Mouse (Mus musculus): ENCODE measurements around the gene Lhx1. TPM values are rescaled to one million over a fixed set of nuclear protein-coding genes. Genes with fewer than 3 reads are reported as not detected.

Lhx1 gene
- polyA plus RNA-seq, 1 experiment from 2014 or later = 0.11 TPM

GRCm38 (mm10) chr11:84565224-84565623 lies 39.9 kb upstream of the Lhx1 start:
- H3K27me3 ChIP-seq (replicated peaks; ENCODE audit: control insufficient read depth, insufficient read depth, low read length) = peaks cover 6% of the 10 kb centered on the region; the same call in 1 of the 2 replicates
- DNase-seq (ENCODE audit: low spot score) = no peak
- ATAC-seq (ENCODE audit: low read depth) = no peak
- H3K9me3 ChIP-seq (ENCODE audit: control insufficient read depth, low read length) = no peaks in the 10 kb centered on the region
- no peak overlapping the region for H3K9ac ChIP-seq (ENCODE audit: low read depth, low read length)
- H3K4me3 ChIP-seq (ENCODE audit: low read depth, low read length) = no peak overlapping the region
- WGBS = 93% methylated on average over 3 of the region's 3 CpGs
- no peaks in the 10 kb centered on the region for H3K36me3 ChIP-seq (ENCODE audit: control insufficient read depth, insufficient read depth, low read length)
- H3K4me2 ChIP-seq (ENCODE audit: low read depth, low read length) = no peak overlapping the region
- no peak overlapping the region for H3K27ac ChIP-seq (replicated peaks; ENCODE audit: low read depth, low read length)
- H3K4me1 ChIP-seq (ENCODE audit: control insufficient read depth, insufficient read depth, low read length) = peaks cover 5% of the 10 kb centered on the region; the same call in 1 of the 2 replicates

- DNase-seq (ENCODE audit: low spot score) = no peak
- no peak for ATAC-seq (ENCODE audit: low read depth)
- Histone ChIP-seq H3K9ac (ENCODE audit: low read depth, low read length) (no peak overlapping the region), H3K27me3 (replicated peaks; ENCODE audit: control insufficient read depth, insufficient read depth, low read length) (no peaks in the 10 kb centered on the region; the same call in 1 of the 2 replicates), H3K27ac (replicated peaks; ENCODE audit: low read depth, low read length) (no peak overlapping the region), H3K36me3 (ENCODE audit: control insufficient read depth, insufficient read depth, low read length) (no peaks in the 10 kb centered on the region), H3K4me3 (ENCODE audit: low read depth, low read length) (no peak overlapping the region), H3K4me2 (ENCODE audit: low read depth, low read length) (no peak overlapping the region), H3K4me1 (ENCODE audit: control insufficient read depth, insufficient read depth, low read length) (peaks cover 5% of the 10 kb centered on the region; the same call in 1 of the 2 replicates), H3K9me3 (ENCODE audit: control insufficient read depth, low read length) (no peaks in the 10 kb centered on the region)
- 44% methylated on average over 7 of the region's 7 CpGs for WGBS
These were observed 38.0 kb upstream of the Lhx1 start for GRCm38 (mm10) chr11:84563360-84563759.

DNA sequence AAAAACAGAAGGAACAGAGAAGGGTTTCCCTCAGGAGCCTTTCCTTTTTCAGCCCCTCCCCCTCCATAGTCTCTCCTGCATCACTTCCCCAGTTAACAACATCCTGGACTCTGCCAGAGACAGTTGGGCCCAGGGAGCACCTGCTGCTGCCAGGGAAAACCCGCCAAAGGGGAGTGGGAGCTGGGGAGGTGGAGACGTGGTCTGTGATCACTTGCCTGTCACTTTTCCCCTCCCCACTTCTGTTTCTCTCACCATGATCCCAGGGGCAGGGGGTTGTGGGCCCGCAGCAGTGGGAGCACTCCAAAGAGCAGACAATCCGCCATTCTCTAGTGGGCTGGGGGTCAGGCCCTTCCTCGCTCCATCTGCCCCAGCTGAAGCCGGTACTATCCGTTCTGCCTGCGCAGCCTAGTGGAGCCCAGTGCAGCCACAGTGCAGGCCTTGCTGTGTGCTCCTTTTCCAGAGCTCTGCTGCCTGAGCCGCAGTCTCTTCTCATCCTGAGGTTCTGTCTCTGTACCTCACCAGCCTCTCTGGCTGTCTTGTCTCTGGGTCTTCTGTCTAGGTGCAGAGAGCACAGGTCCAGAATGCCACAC lies 37.5 kb upstream of the Lhx1 start:
- ATAC-seq (ENCODE audit: low read depth) (no peak), DNase-seq (ENCODE audit: low spot score) (no peak)
- Histone ChIP-seq H3K9me3 (ENCODE audit: control insufficient read depth, low read length) (no peaks in the 10 kb centered on the region), H3K9ac (ENCODE audit: low read depth, low read length) (no peak overlapping the region), H3K27ac (replicated peaks; ENCODE audit: low read depth, low read length) (no peak overlapping the region), H3K27me3 (replicated peaks; ENCODE audit: control insufficient read depth, insufficient read depth, low read length) (no peaks in the 10 kb centered on the region; the same call in 1 of the 2 replicates), H3K36me3 (ENCODE audit: control insufficient read depth, insufficient read depth, low read length) (no peaks in the 10 kb centered on the region), H3K4me3 (ENCODE audit: low read depth, low read length) (no peak overlapping the region), H3K4me2 (ENCODE audit: low read depth, low read length) (no peak overlapping the region), H3K4me1 (ENCODE audit: control insufficient read depth, insufficient read depth, low read length) (peaks cover 5% of the 10 kb centered on the region; the same call in 1 of the 2 replicates)
- 14% methylated on average over 9 of the region's 9 CpGs for WGBS

- no peak overlapping the region; the same call in 1 of the 2 replicates for H3K9ac ChIP-seq (ENCODE audit: low read depth, low read length)
- ATAC-seq (ENCODE audit: low read depth) (no peak), DNase-seq (ENCODE audit: low spot score) (peak; percentile 61)
- H3K9me3 ChIP-seq (ENCODE audit: control insufficient read depth, low read length) = no peaks in the 10 kb centered on the region
- peaks cover 5% of the 10 kb centered on the region; the same call in 1 of the 2 replicates for H3K4me1 ChIP-seq (ENCODE audit: control insufficient read depth, insufficient read depth, low read length)
- no peaks in the 10 kb centered on the region for H3K27me3 ChIP-seq (replicated peaks; ENCODE audit: control insufficient read depth, insufficient read depth, low read length)
- H3K36me3 ChIP-seq (ENCODE audit: control insufficient read depth, insufficient read depth, low read length) = no peaks in the 10 kb centered on the region
- WGBS = 67% methylated on average over 3 of the region's 5 CpGs
- no peak overlapping the region for H3K27ac ChIP-seq (replicated peaks; ENCODE audit: low read depth, low read length)
- H3K4me2 ChIP-seq (ENCODE audit: low read depth, low read length) = no peak overlapping the region
- no peak overlapping the region for H3K4me3 ChIP-seq (ENCODE audit: low read depth, low read length)
These were observed 36.2 kb upstream of the Lhx1 start for GRCm38 (mm10) chr11:84561546-84561945.

DNA sequence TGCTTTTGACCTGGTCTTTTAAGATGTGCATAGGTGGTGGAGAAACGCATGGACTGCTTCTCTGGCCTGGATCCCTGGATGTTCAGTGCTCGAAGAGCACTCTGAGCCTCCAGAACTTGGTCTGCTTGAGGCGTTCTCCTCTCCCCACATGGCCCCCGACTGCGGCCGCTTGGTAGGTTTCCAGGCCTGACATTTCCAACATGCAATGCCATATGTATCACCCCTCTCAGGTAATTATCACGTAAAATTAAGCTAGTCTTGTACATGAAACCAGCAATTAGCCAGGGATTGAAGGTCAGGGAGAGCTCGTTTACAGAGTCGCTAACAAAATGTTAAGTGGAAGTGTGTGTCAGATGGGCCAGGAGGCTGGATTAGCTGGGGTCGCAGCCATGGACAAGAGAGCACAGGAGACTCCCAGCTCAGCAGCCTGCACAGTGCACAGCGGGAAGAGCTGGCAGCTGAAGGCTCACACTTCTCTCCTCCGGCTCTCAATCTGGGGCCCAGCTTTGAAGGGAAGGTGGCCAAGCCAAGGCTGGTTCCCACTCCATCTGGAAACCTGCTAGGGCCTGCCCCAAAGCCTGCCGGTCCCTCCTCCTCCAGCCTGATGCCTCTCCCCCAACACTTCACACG lies 28.6 kb upstream of the Lhx1 start:
- Histone ChIP-seq H3K4me2 (ENCODE audit: low read depth, low read length) (no peak overlapping the region), H3K27me3 (replicated peaks; ENCODE audit: control insufficient read depth, insufficient read depth, low read length) (no peaks in the 10 kb centered on the region), H3K27ac (replicated peaks; ENCODE audit: low read depth, low read length) (no peak overlapping the region), H3K36me3 (ENCODE audit: control insufficient read depth, insufficient read depth, low read length) (no peaks in the 10 kb centered on the region), H3K4me1 (ENCODE audit: control insufficient read depth, insufficient read depth, low read length) (no peaks in the 10 kb centered on the region), H3K4me3 (ENCODE audit: low read depth, low read length) (no peak overlapping the region), H3K9me3 (ENCODE audit: control insufficient read depth, low read length) (no peaks in the 10 kb centered on the region), H3K9ac (ENCODE audit: low read depth, low read length) (no peak overlapping the region)
- ATAC-seq (ENCODE audit: low read depth) = no peak
- no peak for DNase-seq (ENCODE audit: low spot score)
- 71% methylated on average over 14 of the region's 14 CpGs for WGBS

DNA sequence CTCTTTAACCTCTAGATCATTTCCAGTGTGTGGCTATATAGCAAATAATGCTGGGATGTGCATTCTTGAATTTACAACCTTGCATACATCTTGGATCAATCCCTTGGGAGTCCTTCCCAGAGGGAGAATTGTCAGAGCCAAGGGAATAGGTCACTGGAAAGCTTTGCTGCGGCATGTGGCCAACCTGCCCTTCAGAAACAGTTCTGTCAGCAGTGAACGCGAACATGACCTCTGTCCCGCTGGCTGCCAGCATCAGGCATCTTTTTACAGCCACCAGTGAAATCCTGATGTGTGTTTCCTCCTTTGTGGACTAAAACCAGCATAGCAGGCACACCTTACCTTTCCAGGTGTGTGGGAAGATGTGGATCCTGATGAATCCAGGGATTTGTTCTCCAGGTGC lies 26.0 kb upstream of the Lhx1 start:
- no peaks in the 10 kb centered on the region for H3K4me1 ChIP-seq (ENCODE audit: control insufficient read depth, insufficient read depth, low read length)
- WGBS = 72% methylated on average over 4 of the region's 4 CpGs

DNA sequence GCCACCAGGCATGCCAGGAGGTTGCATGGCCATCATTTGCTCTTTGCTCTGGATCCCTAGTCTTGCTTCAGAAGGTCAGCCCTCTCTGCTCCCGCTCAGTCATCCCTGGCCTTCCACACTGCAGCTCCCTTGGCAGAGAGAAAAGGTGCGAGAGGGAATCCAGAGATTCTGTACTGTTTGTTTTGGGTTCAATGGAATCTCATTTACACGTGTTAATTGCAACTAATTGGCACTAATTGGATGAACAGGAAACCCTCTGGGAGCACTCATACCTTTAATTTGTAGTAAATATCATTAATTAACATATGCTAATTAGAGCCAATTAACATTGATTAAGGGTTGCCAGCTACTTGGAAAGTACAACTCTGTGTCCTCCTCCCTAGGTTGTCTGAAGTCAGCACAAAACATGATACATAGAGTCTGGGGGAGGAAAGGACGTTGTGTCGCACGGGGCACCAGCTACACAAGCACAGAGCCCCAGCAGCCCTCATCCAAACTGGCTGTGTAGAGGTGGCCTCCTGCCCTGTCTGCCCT lies 24.0 kb upstream of the Lhx1 start:
- ATAC-seq (ENCODE audit: low read depth) (no peak), DNase-seq (ENCODE audit: low spot score) (no peak)
- no peaks in the 10 kb centered on the region for H3K27me3 ChIP-seq (replicated peaks; ENCODE audit: control insufficient read depth, insufficient read depth, low read length)
- 47% methylated on average over 6 of the region's 6 CpGs for WGBS
- H3K4me3 ChIP-seq (ENCODE audit: low read depth, low read length) = no peak overlapping the region
- H3K9ac ChIP-seq (ENCODE audit: low read depth, low read length) = no peak overlapping the region
- H3K4me1 ChIP-seq (ENCODE audit: control insufficient read depth, insufficient read depth, low read length) = no peaks in the 10 kb centered on the region
- H3K9me3 ChIP-seq (ENCODE audit: control insufficient read depth, low read length) = no peaks in the 10 kb centered on the region
- H3K4me2 ChIP-seq (ENCODE audit: low read depth, low read length) = no peak overlapping the region
- H3K27ac ChIP-seq (replicated peaks; ENCODE audit: low read depth, low read length) = no peak overlapping the region
- H3K36me3 ChIP-seq (ENCODE audit: control insufficient read depth, insufficient read depth, low read length) = no peaks in the 10 kb centered on the region

More for the DNA sequence above, 26.0 kb upstream of the Lhx1 start:
- Histone ChIP-seq H3K9ac (ENCODE audit: low read depth, low read length) (no peak overlapping the region), H3K36me3 (ENCODE audit: control insufficient read depth, insufficient read depth, low read length) (no peaks in the 10 kb centered on the region), H3K4me3 (ENCODE audit: low read depth, low read length) (no peak overlapping the region), H3K9me3 (ENCODE audit: control insufficient read depth, low read length) (no peaks in the 10 kb centered on the region), H3K27ac (replicated peaks; ENCODE audit: low read depth, low read length) (no peak overlapping the region), H3K4me2 (ENCODE audit: low read depth, low read length) (no peak overlapping the region), H3K27me3 (replicated peaks; ENCODE audit: control insufficient read depth, insufficient read depth, low read length) (no peaks in the 10 kb centered on the region)
- DNase-seq (ENCODE audit: low spot score) (no peak), ATAC-seq (ENCODE audit: low read depth) (no peak)

DNA sequence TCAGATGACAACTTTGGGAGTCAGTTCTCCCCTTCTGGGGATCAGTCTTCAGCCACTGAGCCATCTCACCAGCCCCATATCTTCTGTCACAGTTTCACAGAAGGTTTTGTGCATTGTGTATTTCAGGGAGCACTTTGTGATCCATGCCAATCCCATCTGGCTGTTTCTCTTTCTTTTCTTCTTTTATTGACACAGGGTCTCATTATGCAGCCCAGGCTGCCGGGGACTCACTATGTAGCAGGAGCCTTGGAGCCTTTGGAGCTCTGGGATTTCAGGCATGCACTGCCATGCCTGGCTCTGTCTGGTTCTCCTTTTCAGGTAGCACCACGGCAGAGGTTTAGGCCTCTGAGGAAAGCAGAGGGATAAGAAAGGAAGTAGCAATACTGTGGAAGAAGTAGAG lies 23.0 kb upstream of the Lhx1 start:
- WGBS = 27% methylated on average over 2 of the region's 2 CpGs
- no peak for DNase-seq (ENCODE audit: low spot score)
- H3K9ac ChIP-seq (ENCODE audit: low read depth, low read length) = no peak overlapping the region
- H3K4me1 ChIP-seq (ENCODE audit: control insufficient read depth, insufficient read depth, low read length) = no peaks in the 10 kb centered on the region
- no peak overlapping the region for H3K4me2 ChIP-seq (ENCODE audit: low read depth, low read length)
- no peak overlapping the region for H3K27ac ChIP-seq (replicated peaks; ENCODE audit: low read depth, low read length)
- no peaks in the 10 kb centered on the region for H3K27me3 ChIP-seq (replicated peaks; ENCODE audit: control insufficient read depth, insufficient read depth, low read length)
- H3K4me3 ChIP-seq (ENCODE audit: low read depth, low read length) = no peak overlapping the region
- ATAC-seq (ENCODE audit: low read depth) = no peak
- no peaks in the 10 kb centered on the region for H3K9me3 ChIP-seq (ENCODE audit: control insufficient read depth, low read length)
- no peaks in the 10 kb centered on the region for H3K36me3 ChIP-seq (ENCODE audit: control insufficient read depth, insufficient read depth, low read length)

Measured in embryonic facial prominence, embryonic 14.5 days (tissue).